Mouse (Mus musculus) yolk sac, embryonic 10.5 days (tissue): ENCODE measurements around the gene Rreb1.

Source experiments
- DNase-seq: peaks from one replicate; pipeline ENCODE4 v3.0.0-alpha.2; 2017; ENCODE audit warnings: low spot score

Rreb1 gene

GRCm38 (mm10) chr13:37854031-37854431 lies 75.8 kb downstream of the Rreb1 start:
- DNase-seq, result peak; percentile 87

- no peak for DNase-seq
Observed at GRCm38 (mm10) chr13:37854455-37855220, 76.4 kb downstream of the Rreb1 start.

- no peak for DNase-seq
Observed at GRCm38 (mm10) chr13:37855221-37855757, 77.1 kb downstream of the Rreb1 start.

GRCm38 (mm10) chr13:37855765-37856164 lies 77.6 kb downstream of the Rreb1 start:
- DNase-seq, result no peak

DNA sequence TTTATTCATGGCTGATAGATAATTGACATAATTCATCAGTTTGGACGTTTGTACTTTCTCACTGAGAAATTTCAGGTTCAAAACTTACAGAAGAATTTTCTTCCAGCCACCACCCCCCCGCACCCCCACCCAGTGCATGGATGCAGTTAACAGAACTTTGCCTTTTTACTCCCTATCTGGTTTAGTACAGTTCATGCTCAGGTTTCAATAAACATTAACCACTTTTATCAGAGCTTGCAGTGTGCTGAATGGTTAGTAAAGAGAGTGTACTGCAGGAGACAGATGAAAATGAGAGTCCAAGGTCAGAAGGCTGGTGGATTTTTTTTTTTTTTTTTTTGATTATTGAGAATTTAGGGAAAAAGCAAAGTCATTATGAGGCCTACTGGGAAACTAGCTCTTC lies 78.3 kb downstream of the Rreb1 start:
- no peak for DNase-seq

GRCm38 (mm10) chr13:37857284-37858065 lies 79.3 kb downstream of the Rreb1 start:
- DNase-seq, result peak; percentile 94

- DNase-seq, result peak; percentile 62
Observed at GRCm38 (mm10) chr13:37858066-37858501, 79.9 kb downstream of the Rreb1 start.

- DNase-seq, result peak; percentile 74
Observed at GRCm38 (mm10) chr13:37858508-37858907, 80.3 kb downstream of the Rreb1 start.

- no peak for DNase-seq
Observed at GRCm38 (mm10) chr13:37859782-37860181, 81.6 kb downstream of the Rreb1 start.

DNA sequence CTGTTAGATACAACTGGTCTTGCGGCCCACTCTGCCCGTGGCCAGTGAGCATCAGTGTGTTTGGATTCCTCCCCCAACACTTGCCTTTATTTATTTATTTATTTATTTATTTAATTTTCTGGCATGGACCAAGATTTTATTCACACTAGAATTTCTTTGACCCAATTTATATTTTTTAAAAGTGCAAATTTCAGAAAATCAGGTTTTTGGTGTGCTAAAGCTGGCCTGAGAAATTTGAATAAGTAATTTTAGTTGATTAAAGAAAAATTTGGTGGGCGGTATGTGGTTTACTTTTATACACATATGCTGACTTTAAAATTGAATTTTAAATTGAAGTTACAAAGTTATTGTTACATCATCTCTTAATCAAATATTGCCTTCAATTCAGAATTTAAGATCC lies 82.0 kb downstream of the Rreb1 start:
- DNase-seq, result no peak

DNA sequence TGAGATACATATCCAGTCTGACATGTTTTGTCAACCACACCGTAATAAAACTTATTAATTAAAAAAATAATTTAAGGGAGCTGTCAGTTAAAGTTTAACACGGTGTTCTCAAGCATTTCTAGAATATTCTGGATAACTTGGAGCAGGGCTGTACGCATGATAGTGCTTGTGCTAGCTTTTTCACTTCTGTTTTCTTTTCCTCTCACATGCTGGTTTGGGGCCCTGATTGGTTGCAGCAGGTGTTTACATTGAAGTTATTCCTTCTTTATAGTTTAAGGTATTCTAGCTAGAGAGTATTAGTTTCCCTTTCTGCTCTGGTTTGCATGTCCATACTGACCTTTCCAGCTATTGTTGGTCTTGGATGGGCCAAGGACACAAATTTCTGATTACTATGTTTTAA lies 82.6 kb downstream of the Rreb1 start:
- DNase-seq, result no peak

DNA sequence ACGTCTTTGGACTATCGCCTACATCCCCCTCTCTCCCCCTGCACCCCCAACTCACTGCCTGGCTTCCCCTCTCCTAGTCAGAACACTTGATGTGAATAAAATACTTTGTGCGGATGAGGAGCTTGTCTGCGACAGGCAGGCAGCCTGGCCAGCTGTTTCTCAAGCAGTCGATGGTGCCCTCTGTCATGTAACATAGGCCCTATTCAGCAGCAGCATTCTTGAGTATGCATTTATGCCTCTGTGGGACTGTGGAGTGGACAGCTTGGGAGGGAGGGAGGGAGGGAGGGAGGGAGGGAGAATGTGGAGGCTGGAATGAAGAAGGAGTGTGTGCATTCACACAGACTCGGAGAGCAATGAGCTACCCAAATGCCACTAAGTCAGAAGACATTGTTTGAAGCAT lies 84.3 kb downstream of the Rreb1 start:
- no peak for DNase-seq

DNA sequence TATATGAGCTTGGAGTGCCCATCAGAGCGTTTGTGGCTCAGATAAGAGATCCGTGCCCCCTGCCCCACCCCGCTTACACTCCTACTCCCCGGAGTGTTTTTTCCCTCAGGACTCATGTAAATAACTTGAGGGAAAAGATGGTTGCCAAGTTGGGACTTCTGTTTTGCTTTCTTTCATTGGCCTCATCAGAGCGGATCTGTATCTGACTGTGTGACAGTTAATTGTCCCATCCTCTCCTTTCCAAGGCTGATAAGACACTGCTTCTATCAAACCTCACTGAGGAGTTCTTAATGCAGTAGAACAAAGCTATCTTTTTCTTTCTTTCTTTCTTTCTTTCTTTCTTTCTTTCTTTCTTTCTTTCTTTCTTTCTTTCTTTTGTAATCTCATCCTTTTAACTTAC lies 85.4 kb downstream of the Rreb1 start:
- DNase-seq, result no peak

DNA sequence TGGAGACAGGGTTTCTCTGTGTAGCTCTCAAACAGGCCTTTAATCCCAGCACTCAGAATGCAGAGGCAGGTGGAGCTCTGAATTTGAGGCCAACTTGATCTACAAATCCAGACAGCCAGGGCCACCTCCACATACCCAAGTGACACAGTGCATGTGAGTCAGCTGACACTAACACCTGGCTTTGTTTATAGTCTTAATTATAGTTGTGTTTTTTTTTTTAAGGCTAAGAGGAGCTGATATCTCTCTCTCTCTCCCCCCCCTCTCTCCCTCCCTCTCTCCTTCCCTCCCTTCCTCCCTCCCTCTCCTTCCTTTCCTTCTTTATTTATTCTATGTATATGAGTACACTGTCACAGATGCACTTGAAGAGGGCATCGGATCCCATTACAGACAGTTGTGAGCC lies 86.5 kb downstream of the Rreb1 start:
- DNase-seq, result no peak

- DNase-seq, result no peak
Observed at GRCm38 (mm10) chr13:37866296-37866695, 88.1 kb downstream of the Rreb1 start.

DNA sequence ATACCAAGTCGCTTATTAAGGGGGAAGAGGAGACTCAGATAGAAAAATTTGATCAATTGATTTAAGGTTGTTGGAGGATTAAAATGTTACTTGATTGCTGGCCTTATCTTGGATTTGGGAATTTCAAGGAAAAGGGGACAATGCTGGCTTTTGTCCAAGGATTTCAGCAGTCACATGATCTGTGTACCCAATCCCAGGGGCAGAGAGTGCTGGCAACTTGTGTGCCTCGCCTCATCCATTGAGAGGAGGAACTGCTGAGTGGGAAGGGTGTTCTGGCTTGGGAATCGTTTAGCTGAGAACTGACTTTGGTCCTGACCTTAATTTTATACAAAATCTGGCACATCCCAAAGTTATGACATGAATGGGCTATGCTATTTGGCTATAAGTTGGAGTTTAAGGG lies 88.6 kb downstream of the Rreb1 start:
- DNase-seq, result no peak

DNA sequence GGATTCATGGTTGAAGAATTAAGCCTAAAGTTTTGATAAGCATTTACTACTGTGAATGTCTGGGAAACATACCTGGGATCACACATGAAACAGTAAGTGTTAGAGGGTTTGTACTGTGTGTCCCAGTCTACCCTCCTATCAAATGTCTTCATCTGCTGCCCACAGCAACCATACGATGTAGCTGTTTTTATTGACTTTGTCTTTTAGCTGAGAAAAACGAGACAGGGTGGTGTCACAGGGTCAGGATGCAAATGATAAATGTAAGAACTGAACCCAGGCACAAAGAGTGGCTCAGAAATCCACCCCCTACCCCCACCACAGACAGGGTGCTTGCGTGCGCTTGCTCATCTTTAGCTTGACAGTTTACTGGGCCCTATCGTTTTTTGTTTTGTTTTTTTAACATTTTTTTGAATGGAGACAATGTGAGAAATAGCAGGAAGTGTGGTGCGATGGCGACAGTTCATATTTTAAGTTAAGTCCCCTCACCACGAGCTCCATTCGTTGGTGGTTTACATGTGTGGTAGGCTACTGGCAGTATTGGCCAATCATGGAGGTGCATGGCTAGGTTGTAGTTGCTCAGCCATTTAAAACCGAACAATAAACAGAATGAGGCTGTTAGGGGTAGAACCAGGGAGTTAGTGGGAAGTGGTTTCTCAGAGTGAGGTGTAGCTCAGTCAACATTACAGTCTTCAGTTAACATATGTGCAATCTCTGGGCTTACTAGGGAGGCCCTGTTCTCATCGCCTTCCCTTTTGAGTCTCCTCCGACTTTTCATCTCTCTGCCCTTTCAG lies 92.1 kb downstream of the Rreb1 start:
- no peak for DNase-seq

DNA sequence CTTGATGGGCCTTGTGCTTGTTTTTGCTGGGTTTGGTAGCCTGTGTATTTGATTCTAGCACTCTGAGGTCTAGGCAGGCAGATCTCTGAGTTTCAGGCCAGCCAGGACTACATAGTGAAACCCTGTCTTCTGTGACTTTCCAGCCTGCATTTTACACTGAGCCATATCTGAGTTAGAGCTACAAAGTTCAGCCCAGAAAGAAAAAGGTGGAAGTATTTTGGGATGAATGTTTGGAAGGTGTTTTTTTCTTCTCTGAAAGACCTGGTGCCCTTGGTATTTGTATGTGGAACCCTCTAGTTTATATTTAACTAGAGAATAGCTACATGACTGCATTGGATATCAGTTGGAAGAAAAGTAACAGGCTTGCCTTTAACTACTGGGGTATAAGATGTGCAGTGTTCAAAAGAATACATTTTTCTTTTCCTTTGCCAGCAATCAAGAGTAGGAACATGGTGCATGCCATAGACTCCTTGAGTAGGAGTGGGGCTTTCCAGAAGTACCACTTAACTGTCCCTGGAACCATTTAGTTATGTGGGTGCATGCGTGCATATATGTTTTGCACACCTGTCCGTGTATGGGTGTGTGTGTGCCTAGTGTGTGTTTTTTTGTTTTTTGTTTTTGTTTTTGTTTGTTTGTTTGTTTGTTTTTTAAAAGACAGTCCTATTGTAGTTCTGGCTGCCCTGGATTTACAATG lies 94.1 kb downstream of the Rreb1 start:
- DNase-seq, result no peak

DNA sequence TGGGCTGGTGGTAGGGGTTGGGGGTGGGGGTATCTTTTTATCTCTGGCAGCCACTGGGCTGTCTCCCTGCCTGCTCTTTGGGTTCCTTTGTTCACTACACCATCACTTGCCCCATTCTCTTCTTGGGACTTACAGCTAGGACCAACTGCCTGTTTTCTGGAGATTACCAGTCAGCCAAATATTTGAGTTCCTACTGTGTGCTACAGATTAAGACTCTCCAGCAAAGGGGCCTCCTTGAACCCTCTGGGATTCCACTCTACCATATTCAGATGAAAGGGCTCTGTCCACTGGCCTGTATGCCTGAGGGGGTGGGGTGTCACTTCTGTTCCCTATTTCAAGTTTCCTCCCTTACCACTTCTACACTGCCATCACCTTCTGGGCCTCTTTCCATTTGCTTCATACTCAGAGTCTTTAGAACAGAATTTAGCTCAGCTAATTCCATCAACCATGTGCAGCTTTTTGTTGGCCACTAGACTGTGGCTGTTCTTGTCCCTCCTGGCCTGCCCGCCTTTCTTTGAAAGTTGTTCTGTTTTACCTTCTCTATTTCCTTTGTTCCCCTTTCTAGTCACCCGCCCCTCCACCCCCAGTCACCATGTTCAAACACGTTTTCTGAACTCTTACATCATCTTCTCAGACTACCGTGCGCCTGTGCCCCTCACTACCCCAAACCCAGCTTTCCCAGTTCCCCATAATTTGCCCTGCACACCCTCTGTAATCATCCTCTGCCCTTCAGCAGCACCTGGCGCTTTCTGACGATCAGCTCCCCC lies 95.1 kb downstream of the Rreb1 start:
- DNase-seq, result no peak

DNA sequence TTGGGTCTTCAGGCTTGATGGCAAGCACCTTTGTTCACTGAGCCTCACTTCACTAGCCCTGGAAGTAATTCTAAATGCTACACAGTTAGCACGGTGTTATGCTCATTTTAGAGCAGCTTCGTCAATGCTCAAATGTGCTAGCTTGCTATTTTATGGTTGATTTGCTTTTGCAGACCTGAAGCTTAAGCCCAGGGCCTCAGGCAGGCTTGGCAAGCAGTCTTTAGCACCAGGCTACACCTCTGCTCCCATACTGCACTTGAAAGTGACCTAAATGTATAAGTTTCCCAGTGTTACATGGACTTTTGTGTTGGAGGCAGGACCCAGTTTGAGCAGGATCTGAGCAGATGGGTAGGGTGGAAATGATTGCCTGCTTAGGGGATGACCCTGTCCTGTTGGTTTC lies 97.7 kb downstream of the Rreb1 start:
- DNase-seq, result no peak

GRCm38 (mm10) chr13:37876366-37876765 lies 98.2 kb downstream of the Rreb1 start:
- no peak for DNase-seq
